Mouse (Mus musculus) hindbrain, embryonic 16.5 days (tissue): ENCODE data around the gene Nat8f3. TPM values are rescaled to one million over a fixed set of nuclear protein-coding genes. Genes with fewer than 3 reads are reported as not detected.
"Not testable (repeated sequence)": the region's sequence is repeated elsewhere in the genome, so short reads cannot be mapped to it uniquely, and the experiment has no call there.

Source experiments
- ATAC-seq: fragments of 200-750 bp; cut with Nextera tagmentation; 2 replicates; pipeline ENCODE4 v1.8.0; 2017; ENCODE audit warnings: moderate TSS enrichment, moderate library complexity
- H3K27ac ChIP-seq: fragments of 300-500 bp; sonication (generic); 2 replicates; pipeline ENCODE4 v1.5.1; 2014; ENCODE audit warnings: low read depth, mild to moderate bottlenecking, control low read depth, low read length, moderate library complexity
- H3K27me3 ChIP-seq: fragments of 300-500 bp; sonication (generic); replicated peaks from 2 replicates; pipeline ENCODE4 v1.6.1; 2014; ENCODE audit warnings: low read length; ENCODE audit not compliant: control insufficient read depth, insufficient read depth
- H3K36me3 ChIP-seq: fragments of 300-500 bp; sonication (generic); 2 replicates; pipeline ENCODE4 v1.6.1; 2014; ENCODE audit warnings: mild to moderate bottlenecking, low read length, moderate library complexity, mixed read lengths; ENCODE audit not compliant: control insufficient read depth, insufficient read depth
- H3K4me1 ChIP-seq: fragments of 300-500 bp; sonication (generic); 2 replicates; pipeline ENCODE4 v1.6.1; 2014; ENCODE audit warnings: low read depth, low read length; ENCODE audit not compliant: control insufficient read depth, insufficient read depth
- H3K4me2 ChIP-seq: fragments of 300-500 bp; sonication (generic); 2 replicates; pipeline ENCODE4 v1.6.1; 2014; ENCODE audit warnings: mild to moderate bottlenecking, low read length, control low read depth, moderate library complexity
- H3K4me3 ChIP-seq: fragments of 300-500 bp; sonication (generic); 2 replicates; pipeline ENCODE4 v1.5.1; 2014; ENCODE audit warnings: mild to moderate bottlenecking, low read length, control low read depth, moderate library complexity
- H3K9ac ChIP-seq: fragments of 300-500 bp; sonication (generic); 2 replicates; pipeline ENCODE4 v1.6.1; 2014; ENCODE audit warnings: low read depth, mild to moderate bottlenecking, control low read depth, low read length, moderate library complexity
- H3K9me3 ChIP-seq: fragments of 300-500 bp; sonication (generic); 2 replicates; pipeline ENCODE4 v1.6.1; 2014; ENCODE audit warnings: mild to moderate bottlenecking, low read length, moderate library complexity; ENCODE audit not compliant: control insufficient read depth
- WGBS: fragments of 180-500 bp; shearing (Covaris S2); extraction: QIAGEN DNeasy Blood & Tissue Kit; methylation state at CpG from one replicate; pipeline ENCODE4 v1.1.7; 2014; 5-methylcytosine and 5-hydroxymethylcytosine counted together
- polyA plus RNA-seq: library from polyadenylated mRNA; unstranded; fragments of >200 nt; fragmentation: Nextera tagmentation; extraction: Ambion mirVana; gene quantifications from 2 replicates; pipeline ENCODE4 v1.2.1, GENCODE M21; 2015

The Nat8f3 gene
- polyA plus RNA-seq, result 0.23 and 0.35 TPM in 2 replicates

GRCm38 (mm10) chr6:85765532-85765931 lies at the start of gene Nat8f3:
Gene Nat8f3, minus strand, starts transcription at chr6:85765754.
- H3K9ac ChIP-seq, H3K9me3 ChIP-seq, H3K36me3 ChIP-seq, H3K27me3 ChIP-seq, ATAC-seq, H3K4me3 ChIP-seq, H3K4me1 ChIP-seq, H3K4me2 ChIP-seq, H3K27ac ChIP-seq: not testable (repeated sequence)
- 57% methylated on average over 13 of the region's 13 CpGs for WGBS

- Histone ChIP-seq H3K4me3 (no peak overlapping the region), H3K27ac (no peak overlapping the region), H3K36me3 (no peaks in the 10 kb centered on the region), H3K27me3 (no peaks in the 10 kb centered on the region), H3K4me1 (no peaks in the 10 kb centered on the region), H3K4me2 (no peak overlapping the region), H3K9ac (no peak overlapping the region), H3K9me3 (no peaks in the 10 kb centered on the region)
- WGBS, result 88% methylated on average over 2 of the region's 2 CpGs
- ATAC-seq, result no peak
Observed at GRCm38 (mm10) chr6:85813339-85813738, 47.8 kb upstream of the Nat8f3 start.

- not testable (repeated sequence) for ATAC-seq, H3K4me1 ChIP-seq, H3K9me3 ChIP-seq, H3K4me3 ChIP-seq, H3K27me3 ChIP-seq, H3K9ac ChIP-seq, H3K27ac ChIP-seq, H3K36me3 ChIP-seq, H3K4me2 ChIP-seq
- 61% methylated on average over 3 of the region's 3 CpGs for WGBS
Observed at GRCm38 (mm10) chr6:85810942-85811537, 45.5 kb upstream of the Nat8f3 start.

GRCm38 (mm10) chr6:85810514-85810913 lies 45.0 kb upstream of the Nat8f3 start:
- 76% methylated on average over 2 of the region's 3 CpGs for WGBS
- H3K27ac ChIP-seq, H3K9me3 ChIP-seq, ATAC-seq, H3K36me3 ChIP-seq, H3K9ac ChIP-seq, H3K4me1 ChIP-seq, H3K4me3 ChIP-seq, H3K27me3 ChIP-seq, H3K4me2 ChIP-seq: not testable (repeated sequence)

GRCm38 (mm10) chr6:85809784-85810183 lies 44.2 kb upstream of the Nat8f3 start:
- H3K27me3 ChIP-seq, result not testable (repeated sequence)

GRCm38 (mm10) chr6:85803180-85803579 lies 37.6 kb upstream of the Nat8f3 start:
- H3K4me2 ChIP-seq, H3K27me3 ChIP-seq, H3K9me3 ChIP-seq, ATAC-seq, H3K4me3 ChIP-seq, H3K4me1 ChIP-seq, H3K9ac ChIP-seq, H3K36me3 ChIP-seq, H3K27ac ChIP-seq: not testable (repeated sequence)
- 68% methylated on average over 5 of the region's 5 CpGs for WGBS

More at GRCm38 (mm10) chr6:85809784-85810183, 44.2 kb upstream of the Nat8f3 start:
- not testable (repeated sequence) for H3K27ac ChIP-seq, H3K9me3 ChIP-seq, H3K4me2 ChIP-seq, ATAC-seq, H3K4me1 ChIP-seq, H3K36me3 ChIP-seq, H3K9ac ChIP-seq, H3K4me3 ChIP-seq
- WGBS, result 87% methylated on average over 2 of the region's 3 CpGs

GRCm38 (mm10) chr6:85763127-85764070 lies 2.2 kb downstream of the Nat8f3 start:
- WGBS, result 72% methylated on average over 4 of the region's 6 CpGs
- not testable (repeated sequence) for ATAC-seq, H3K36me3 ChIP-seq, H3K9ac ChIP-seq, H3K4me3 ChIP-seq, H3K27me3 ChIP-seq, H3K27ac ChIP-seq, H3K4me1 ChIP-seq, H3K4me2 ChIP-seq, H3K9me3 ChIP-seq

- not testable (repeated sequence) for H3K27me3 ChIP-seq, ATAC-seq, H3K4me1 ChIP-seq, H3K4me2 ChIP-seq, H3K36me3 ChIP-seq, H3K27ac ChIP-seq, H3K9ac ChIP-seq, H3K9me3 ChIP-seq, H3K4me3 ChIP-seq
- 90% methylated on average over 1 of the region's 2 CpGs for WGBS
Observed at GRCm38 (mm10) chr6:85762678-85763077, 2.9 kb downstream of the Nat8f3 start.

GRCm38 (mm10) chr6:85755705-85756249 lies 9.8 kb downstream of the Nat8f3 start:
- not testable (repeated sequence) for H3K36me3 ChIP-seq, H3K9me3 ChIP-seq, H3K27ac ChIP-seq, H3K4me1 ChIP-seq, H3K27me3 ChIP-seq, H3K4me2 ChIP-seq, H3K4me3 ChIP-seq, ATAC-seq, H3K9ac ChIP-seq
- WGBS, result 67% methylated on average over 2 of the region's 6 CpGs
